Mouse (Mus musculus): ENCODE results near the gene Fermt2.

The Fermt2 gene

DNA sequence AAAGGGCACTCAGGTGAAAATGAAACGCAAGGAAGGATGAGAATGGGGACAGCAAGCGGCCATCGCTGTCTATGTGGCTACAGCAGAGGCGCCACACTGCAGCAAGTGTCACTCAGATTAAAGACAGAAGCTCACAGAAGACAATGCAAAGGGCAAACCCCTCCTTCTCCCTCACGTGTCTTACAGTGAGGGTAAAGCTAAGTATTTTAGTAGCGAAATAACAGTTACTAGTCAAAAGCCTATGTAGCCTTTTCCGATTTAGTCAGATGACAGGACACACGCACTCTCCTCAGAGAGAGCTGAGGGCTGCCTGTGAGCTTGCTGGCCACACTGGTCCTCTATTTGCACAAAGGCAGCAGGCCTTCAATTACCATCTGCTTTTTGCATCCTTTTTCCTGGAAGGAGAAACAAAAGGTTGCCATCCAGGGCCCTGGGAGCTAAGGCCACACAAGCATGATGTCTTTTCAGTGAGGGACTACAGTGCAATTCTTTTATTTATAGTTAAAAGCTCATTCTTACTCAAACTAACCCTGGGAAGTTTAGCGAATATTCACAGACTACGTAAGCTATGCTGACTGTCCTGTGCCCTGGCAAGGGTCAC, 66.9 kb downstream of the Fermt2 start:
- DNase-seq (ENCODE audit: low spot score), result no peak

DNA sequence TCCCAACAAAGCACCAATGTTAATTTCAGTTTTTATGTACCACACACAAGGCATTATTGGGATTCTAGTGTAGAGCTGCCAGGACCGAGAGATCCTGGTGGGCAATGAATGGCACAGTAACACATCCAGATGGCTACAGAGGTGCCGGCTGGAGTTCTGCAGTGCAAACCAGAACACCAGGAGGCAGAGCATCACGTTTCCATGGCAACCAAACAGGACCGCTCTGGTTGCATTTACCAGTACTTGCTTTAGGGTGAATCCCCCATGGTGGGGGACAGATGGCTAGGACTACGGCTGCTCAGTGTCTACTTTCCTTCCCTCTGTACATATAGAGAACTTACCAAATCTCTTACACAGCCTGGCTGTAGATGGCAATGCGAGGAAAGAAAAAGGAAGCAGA, 67.5 kb downstream of the Fermt2 start:
- no peak for DNase-seq (ENCODE audit: low spot score)

DNA sequence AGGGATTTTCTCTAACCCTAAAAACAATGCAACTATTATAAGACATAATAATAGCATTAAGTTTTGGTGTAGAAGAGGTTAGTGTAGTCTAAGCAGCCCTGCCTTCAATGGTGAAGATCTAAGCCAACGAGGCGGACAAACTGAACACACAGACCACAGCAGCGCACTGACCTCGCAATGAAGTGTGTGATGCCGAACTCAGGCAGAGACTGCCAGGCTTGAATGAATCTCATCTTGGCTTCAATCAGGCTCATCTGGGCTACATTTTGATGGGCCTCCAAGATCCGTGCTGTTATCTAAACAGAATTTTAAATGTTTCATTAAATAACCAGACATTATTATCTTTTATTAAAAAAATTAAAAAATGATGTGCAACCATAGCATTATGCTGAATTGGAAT, 68.0 kb downstream of the Fermt2 start:
- DNase-seq (ENCODE audit: low spot score), result no peak

DNA sequence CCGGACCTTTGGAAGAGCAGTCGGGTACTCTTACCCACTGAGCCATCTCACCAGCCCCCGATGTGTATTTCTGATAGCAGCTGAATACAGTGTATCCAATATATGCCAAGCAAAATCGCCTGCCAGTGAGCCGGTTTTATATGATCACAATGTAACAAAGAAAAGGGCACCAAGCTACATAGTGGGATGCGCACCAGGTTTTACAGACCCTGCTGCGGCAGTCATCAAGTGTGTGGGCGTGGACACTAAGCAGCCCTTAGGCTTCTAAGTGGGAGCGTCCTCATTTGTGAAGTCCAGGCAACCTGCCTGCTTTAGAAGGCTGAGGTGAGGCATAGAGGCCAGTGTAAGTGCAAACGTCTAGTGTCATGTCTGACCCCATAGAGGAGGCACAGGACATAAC, 69.4 kb downstream of the Fermt2 start:
- DNase-seq (ENCODE audit: low spot score), result no peak

GRCm38 (mm10) chr14:45459877-45460276, 70.0 kb downstream of the Fermt2 start:
- DNase-seq (ENCODE audit: low spot score), result no peak

- DNase-seq (ENCODE audit: low spot score), result no peak
Measured at GRCm38 (mm10) chr14:45457003-45457402, 72.9 kb downstream of the Fermt2 start.

DNA sequence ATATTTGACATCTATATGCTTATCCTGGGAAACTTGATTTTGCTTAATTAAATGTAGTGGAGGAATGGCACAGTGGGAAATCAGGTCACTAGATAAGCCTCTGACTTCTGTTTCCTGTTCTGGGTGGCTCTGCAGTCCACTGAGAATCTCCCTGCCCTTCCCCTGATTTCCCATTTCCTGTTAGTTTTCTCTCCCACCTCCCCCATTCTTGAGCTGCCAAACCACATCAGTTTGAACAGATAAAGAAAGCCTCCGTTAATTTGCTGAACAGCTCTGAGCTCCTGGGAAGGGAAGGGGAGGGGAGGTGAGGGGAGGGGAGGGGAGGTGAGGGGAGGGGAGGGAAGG, 73.4 kb downstream of the Fermt2 start:
- peak; percentile 44 for DNase-seq (ENCODE audit: low spot score)

GRCm38 (mm10) chr14:45455651-45456501, 74.0 kb downstream of the Fermt2 start:
- no peak for DNase-seq (ENCODE audit: low spot score)

DNA sequence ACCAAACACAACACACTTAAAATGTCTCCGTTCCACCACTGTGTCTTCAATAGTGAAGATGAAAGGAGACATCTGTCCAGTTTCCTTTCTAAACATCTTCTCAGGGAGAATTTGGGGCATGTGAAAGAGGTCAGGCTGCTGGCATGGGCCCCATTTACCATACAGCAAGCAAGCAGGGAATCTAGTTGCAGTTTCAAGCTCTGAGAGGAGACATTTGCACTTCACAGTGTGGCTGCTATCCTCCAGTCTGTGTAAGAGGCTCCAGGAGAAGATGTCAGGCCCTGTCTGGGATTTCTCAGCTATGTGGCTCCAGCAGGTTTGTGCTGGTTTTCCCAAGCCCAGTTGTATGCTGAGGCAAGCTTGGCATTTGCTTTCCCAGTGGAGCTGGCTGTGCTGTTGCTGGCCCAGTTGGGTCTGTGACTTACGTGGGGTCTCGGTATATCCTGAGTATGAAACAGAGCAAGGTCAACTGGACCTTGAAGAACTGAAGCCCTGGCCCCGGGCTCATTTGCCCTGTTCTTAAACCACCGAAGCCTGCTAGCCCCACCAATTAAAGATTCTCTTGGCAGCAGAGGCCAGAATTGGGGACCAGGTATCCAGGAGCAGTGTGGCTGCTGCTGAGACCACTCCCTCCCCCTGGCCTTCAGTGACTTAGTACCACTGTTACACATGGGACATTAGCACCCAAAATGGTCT, 76.2 kb downstream of the Fermt2 start:
- peak; percentile 38 for DNase-seq (ENCODE audit: low spot score)

DNA sequence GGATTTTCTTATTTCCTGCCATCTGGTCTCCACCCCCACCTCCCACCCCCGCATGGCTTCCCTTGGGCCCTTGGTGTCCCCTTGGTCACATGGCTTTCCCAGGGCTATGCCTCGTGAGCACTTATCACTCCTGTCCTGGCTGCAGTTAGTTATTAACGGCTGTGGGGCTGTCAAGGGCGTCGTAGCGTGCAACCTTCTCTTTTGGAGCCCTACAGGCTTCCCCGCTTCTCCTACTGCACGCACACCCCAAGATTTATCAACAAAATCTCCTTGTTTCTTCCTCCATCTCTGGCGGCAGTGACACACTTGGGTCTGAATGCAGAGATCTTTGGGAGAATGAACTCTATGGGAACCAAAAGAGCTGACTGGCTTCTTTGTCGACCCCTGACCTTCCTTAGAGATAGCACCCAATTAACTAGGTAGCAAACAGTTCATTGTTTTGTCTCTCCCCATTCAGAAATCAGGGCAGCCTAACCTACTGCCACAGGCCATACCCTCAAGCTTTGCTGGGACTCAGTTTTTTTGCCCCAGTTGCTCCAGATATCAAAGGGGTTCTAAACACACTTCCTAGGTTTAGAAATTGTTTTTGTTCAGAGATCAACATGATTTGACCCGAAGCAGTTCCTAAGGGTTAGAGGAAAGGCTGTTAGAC, 76.9 kb downstream of the Fermt2 start:
- DNase-seq (ENCODE audit: low spot score), result peak; percentile 86

DNA sequence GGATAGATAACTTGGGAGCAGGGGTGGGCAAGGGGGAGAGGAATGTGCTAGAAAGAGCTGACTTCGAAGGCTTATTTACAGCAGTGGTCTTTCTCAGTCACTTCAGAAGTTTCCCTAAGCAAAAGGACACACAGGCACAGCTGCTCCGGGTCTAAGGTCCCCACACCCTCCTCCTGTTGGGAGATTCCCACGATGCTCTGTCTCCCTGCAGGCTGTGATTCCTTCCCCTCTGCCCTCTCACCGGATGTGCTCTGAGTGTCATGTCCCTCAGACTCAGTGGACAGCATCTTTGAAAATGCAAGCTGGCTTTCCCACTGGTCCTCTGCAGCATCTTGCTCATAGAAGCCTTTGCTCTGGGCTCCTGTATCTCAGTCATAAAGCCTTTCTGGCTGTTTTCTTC, 77.8 kb downstream of the Fermt2 start:
- DNase-seq (ENCODE audit: low spot score), result peak; percentile 43

DNA sequence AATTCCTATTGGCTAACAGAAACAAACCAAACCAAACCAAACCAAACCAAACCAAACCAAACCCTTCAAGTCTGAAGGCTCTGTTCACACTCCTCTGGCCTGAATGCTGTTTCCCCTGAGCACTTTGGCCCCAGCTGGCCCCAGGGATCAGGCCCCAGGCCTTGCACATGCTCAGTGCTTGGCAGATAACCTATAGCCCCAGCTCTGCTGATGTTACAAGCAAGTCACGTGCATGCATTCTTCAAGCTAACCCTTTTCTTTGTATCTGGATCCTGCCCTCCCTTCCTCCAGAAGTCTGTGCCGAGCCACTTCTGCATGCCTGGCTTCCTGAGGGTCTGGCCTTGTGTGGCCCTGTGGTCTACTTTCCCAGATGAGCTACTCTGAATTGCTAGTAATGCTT, 78.8 kb downstream of the Fermt2 start:
- peak; percentile 85 for DNase-seq (ENCODE audit: low spot score)

GRCm38 (mm10) chr14:45446777-45447176, 83.1 kb downstream of the Fermt2 start:
- DNase-seq (ENCODE audit: low spot score), result no peak

- DNase-seq (ENCODE audit: low spot score), result no peak
Measured at GRCm38 (mm10) chr14:45445445-45445844, 84.5 kb downstream of the Fermt2 start.

- no peak for DNase-seq (ENCODE audit: low spot score)
Measured at GRCm38 (mm10) chr14:45444870-45445269, 85.0 kb downstream of the Fermt2 start.

GRCm38 (mm10) chr14:45442781-45443560, 86.9 kb downstream of the Fermt2 start:
- no peak for DNase-seq (ENCODE audit: low spot score)

GRCm38 (mm10) chr14:45441291-45441690, 88.6 kb downstream of the Fermt2 start:
- DNase-seq (ENCODE audit: low spot score), result no peak

DNA sequence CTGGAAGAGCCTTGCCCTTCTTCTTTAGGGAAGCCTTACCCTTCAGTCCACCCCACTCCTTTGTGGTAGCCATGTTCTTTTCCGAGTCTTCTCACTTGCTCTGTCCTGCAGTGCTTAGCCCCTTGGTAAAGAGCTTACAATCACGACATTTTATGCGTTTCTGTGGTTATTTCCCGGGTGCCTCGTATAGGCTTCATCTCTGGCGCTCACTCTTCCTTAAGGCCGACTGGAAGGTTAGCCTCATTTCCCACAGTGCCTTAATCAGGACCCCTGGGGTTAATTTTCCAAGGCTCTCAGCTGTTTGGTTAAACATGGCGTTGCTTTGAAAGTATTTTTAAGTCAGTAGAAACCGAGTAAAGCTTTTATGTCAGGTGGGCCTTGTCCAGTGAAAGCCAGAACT, 90.5 kb downstream of the Fermt2 start:
- DNase-seq (ENCODE audit: low spot score), result no peak

GRCm38 (mm10) chr14:45438931-45439275, 91.0 kb downstream of the Fermt2 start:
- DNase-seq (ENCODE audit: low spot score), result no peak

DNA sequence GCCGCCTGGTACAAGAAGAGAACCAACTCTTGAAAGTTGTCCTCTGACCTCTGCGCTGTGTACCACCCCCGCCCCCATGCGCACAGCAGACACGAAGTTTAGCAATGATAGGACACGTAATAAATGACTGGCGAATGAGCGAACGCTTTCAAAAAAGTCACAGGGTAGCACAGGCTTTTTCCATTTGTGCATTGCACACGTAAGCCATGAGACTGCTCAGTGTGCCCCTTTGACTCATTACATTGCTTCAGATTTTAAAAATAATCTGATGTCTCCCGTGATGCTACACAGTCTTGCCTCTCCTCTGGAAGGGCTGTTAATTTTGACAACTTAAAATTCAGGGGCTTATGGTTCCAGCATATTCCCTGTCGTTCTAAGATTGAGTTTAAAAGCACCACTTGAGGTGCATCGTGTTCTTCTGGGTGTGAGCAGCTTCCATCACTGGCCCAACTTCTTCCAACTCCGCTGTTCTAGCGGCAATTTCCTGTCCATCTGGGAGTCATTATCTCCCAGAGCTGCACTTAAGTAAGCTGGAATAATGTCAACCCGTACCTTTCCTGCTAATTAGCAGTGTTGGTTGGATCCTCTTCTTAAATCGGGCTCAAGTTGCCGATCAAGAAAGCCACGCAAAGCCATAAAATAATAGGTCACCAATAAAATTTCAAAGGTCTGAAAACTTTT, 91.5 kb downstream of the Fermt2 start:
- peak; percentile 62 for DNase-seq (ENCODE audit: low spot score)

DNA sequence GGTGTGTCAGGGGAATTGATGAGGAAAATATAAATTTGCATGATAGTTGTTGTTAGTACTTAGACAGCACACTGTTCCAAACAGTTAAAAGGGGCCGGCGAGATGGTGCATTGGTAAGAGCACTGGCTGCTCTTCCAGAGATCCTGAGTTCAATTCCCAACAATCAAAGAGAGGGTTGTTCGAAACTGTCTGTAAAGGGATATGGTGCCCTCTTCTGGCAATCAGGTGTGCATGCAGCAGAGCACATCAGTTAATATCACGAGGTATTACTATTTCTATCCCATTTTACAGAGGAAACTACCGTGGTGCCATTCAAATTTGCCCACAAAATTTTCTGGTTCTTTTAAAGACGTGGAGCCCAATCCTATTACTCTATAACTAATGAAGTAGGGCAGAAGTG, 95.7 kb downstream of the Fermt2 start:
- no peak for DNase-seq (ENCODE audit: low spot score)
